23 mouse cellular contexts compared by ENCODE assay signal in the genomic region with DNA sequence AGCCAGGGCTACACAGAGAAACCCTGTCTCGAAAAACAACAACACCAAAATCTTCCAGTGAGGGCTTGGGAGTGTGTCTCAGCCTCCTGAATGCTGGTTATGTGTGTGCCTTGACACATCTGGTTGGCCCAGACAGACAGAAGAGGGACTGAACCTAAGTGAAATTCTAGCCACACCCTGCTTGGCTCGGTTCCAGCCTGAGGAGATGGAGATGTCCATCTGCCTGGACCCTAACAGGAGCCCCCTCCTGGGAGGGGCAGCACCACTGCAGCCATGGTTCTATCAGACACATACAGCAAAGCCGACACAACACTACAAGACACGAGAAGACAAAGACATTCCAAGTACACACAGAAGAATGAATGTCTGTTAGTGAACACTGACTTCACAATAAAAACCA. TPM values are rescaled to one million over a fixed set of nuclear protein-coding genes. Genes with fewer than 3 reads are reported as not detected.
"Had no signal": no experiment of that assay in that cellular context is flagged by ENCODE, and none has a peak within 500 bp of the region (broad histone marks: within the 10 kb centered on the region; RNA-seq: fewer than 3 reads in every experiment).

No protein-coding gene starts in this region.

- H3K36me3 ChIP-seq: neural tube, embryonic 13.5 days had no signal

- H3K4me2 ChIP-seq: liver, embryonic 13.5 days; midbrain, embryonic 12.5 days; neural tube, embryonic 13.5 days; stomach, embryonic 15.5 days had no signal

- H3K4me1 ChIP-seq: midbrain, embryonic 12.5 days; neural tube, embryonic 13.5 days; stomach, embryonic 15.5 days had no signal

- H3K9me3 ChIP-seq: liver, embryonic 13.5 days; midbrain, embryonic 12.5 days; neural tube, embryonic 13.5 days; stomach, embryonic 15.5 days had no signal

- H3K27ac ChIP-seq: kidney, postnatal 0 days; left cerebral cortex, adult 2 months; liver, embryonic 13.5 days; midbrain, embryonic 12.5 days; neural tube, embryonic 13.5 days; stomach, embryonic 15.5 days had no signal

- H3K9ac ChIP-seq: liver, embryonic 13.5 days; midbrain, embryonic 12.5 days; neural tube, embryonic 13.5 days; stomach, embryonic 15.5 days had no signal

- H3K27me3 ChIP-seq: liver, embryonic 13.5 days; midbrain, embryonic 12.5 days; neural tube, embryonic 13.5 days; stomach, embryonic 15.5 days had no signal

- DNase-seq: layer of hippocampus, postnatal 36 days; liver, embryonic 13.5 days; lung, adult 2 months; lung, postnatal 14 days; lung, postnatal 4 days; retina, postnatal 1 day; right cerebral cortex, postnatal 25 days; spleen, adult 18-20 months; thymus, postnatal 25 days had no signal

- ATAC-seq: midbrain, embryonic 16.5 days had no signal

- H3K4me3 ChIP-seq: left cerebral cortex, adult 2 months; liver, embryonic 13.5 days; midbrain, embryonic 12.5 days; myocyte; neural tube, embryonic 13.5 days; stomach, embryonic 15.5 days had no signal

RNA-seq across cellular contexts. Expression of gene Angptl8, which starts 17.2 kb away (rescaled TPM):
- total RNA-seq: layer of hippocampus, adult 8-10 months; layer of hippocampus, postnatal 10 days; layer of hippocampus, postnatal 36 days; left cerebral cortex, adult 2 months; left cerebral cortex, postnatal 10 days; left cerebral cortex, postnatal 36 days; megakaryocyte-erythroid progenitor cell, adult 5-6 weeks; monocyte, adult 5-6 weeks; neutrophil, adult 5-6 weeks had no signal
- polyA plus RNA-seq: myocyte had no signal

RNA-seq across cellular contexts. Expression of gene Kank2, which starts 19.6 kb away (rescaled TPM):
- total RNA-seq: monocyte, adult 5-6 weeks had no signal
